Mouse (Mus musculus) forebrain, embryonic 14.5 days (tissue): ENCODE results near the gene Hectd1. TPM values are rescaled to one million over a fixed set of nuclear protein-coding genes. Genes with fewer than 3 reads are reported as not detected.

Experiments
- ATAC-seq: fragments of 200-750 bp; cut with Nextera tagmentation; 2 replicates; pipeline ENCODE4 v1.8.0; 2017; ENCODE audit warnings: mild to moderate bottlenecking, moderate library complexity
- DNase-seq: peaks from one replicate; pipeline ENCODE4 v3.0.0-alpha.2; 2015; ENCODE audit warnings: low spot score
- H3K27ac ChIP-seq: fragments of 300-500 bp; sonication (generic); 2 replicates; pipeline ENCODE4 v1.5.1; 2014; ENCODE audit warnings: low read depth, mild to moderate bottlenecking, control low read depth, low read length, moderate library complexity
- H3K27me3 ChIP-seq: fragments of 300-500 bp; sonication (generic); replicated peaks from 2 replicates; pipeline ENCODE4 v1.6.1; 2014; ENCODE audit warnings: low read length, control low read depth, mixed read lengths; ENCODE audit not compliant: control insufficient read depth, insufficient read depth
- H3K36me3 ChIP-seq: fragments of 300-500 bp; sonication (generic); 2 replicates; pipeline ENCODE4 v1.6.1; 2014; ENCODE audit warnings: low read length, control low read depth; ENCODE audit not compliant: control insufficient read depth, insufficient read depth
- H3K4me1 ChIP-seq: fragments of 300-500 bp; sonication (generic); 2 replicates; pipeline ENCODE4 v1.6.1; 2014; ENCODE audit warnings: antibody characterized with exemption, low read length, control low read depth; ENCODE audit not compliant: control insufficient read depth, insufficient read depth
- H3K4me2 ChIP-seq: fragments of 300-500 bp; sonication (generic); 2 replicates; pipeline ENCODE4 v1.6.1; 2014; ENCODE audit warnings: mild to moderate bottlenecking, control low read depth, low read length
- H3K4me3 ChIP-seq: fragments of 300-500 bp; sonication (generic); 2 replicates; pipeline ENCODE4 v1.5.1; 2014; ENCODE audit warnings: low read depth, low read length, control low read depth
- H3K9ac ChIP-seq: fragments of 300-500 bp; sonication (generic); 2 replicates; pipeline ENCODE4 v1.6.1; 2014; ENCODE audit warnings: mild to moderate bottlenecking, low read length, control low read depth, moderate library complexity
- H3K9me3 ChIP-seq: fragments of 300-500 bp; sonication (generic); replicated peaks from 2 replicates; pipeline ENCODE4 v1.6.1; 2016; ENCODE audit warnings: low read length, control low read depth, mixed read lengths; ENCODE audit not compliant: control insufficient read depth
- WGBS: fragments of 180-500 bp; shearing (Covaris S2); extraction: QIAGEN DNeasy Blood & Tissue Kit; methylation state at CpG from one replicate; pipeline ENCODE4 v1.1.7; 2014; 5-methylcytosine and 5-hydroxymethylcytosine counted together
- polyA plus RNA-seq: library from polyadenylated mRNA; unstranded; fragments of >200 nt; fragmentation: Nextera tagmentation; extraction: Ambion mirVana; gene quantifications from 2 replicates; pipeline ENCODE4 v1.2.1, GENCODE M21; 2014

Hectd1 gene
- polyA plus RNA-seq, 1 experiment from 2014 or later, result 31.1 TPM

- Histone ChIP-seq H3K9me3 (no peaks in the 10 kb centered on the region), H3K4me2 (no peak overlapping the region), H3K9ac (no peak overlapping the region), H3K27ac (no peak overlapping the region), H3K36me3 (no peaks in the 10 kb centered on the region), H3K27me3 (no peaks in the 10 kb centered on the region), H3K4me1 (peaks cover 16% of the 10 kb centered on the region), H3K4me3 (no peak overlapping the region)
- 91% methylated on average over 14 of the region's 14 CpGs for WGBS
- no peak for ATAC-seq
- DNase-seq, result no peak
Measured at GRCm38 (mm10) chr12:51863116-51864002, 34.0 kb upstream of the Hectd1 start.

GRCm38 (mm10) chr12:51858134-51859028 lies 29.0 kb upstream of the Hectd1 start:
- H3K27ac ChIP-seq, result no peak overlapping the region
- H3K36me3 ChIP-seq, result no peaks in the 10 kb centered on the region
- H3K4me3 ChIP-seq, result no peak overlapping the region
- DNase-seq (no peak), ATAC-seq (0 out of 2 replicates have a peak, but pooled peaks have one; percentile 15)
- H3K4me2 ChIP-seq, result no peak overlapping the region
- 67% methylated on average over 13 of the region's 13 CpGs for WGBS
- no peaks in the 10 kb centered on the region for H3K9me3 ChIP-seq
- H3K27me3 ChIP-seq, result no peaks in the 10 kb centered on the region
- no peak overlapping the region for H3K9ac ChIP-seq
- no peaks in the 10 kb centered on the region for H3K4me1 ChIP-seq

GRCm38 (mm10) chr12:51856768-51857295 lies 27.5 kb upstream of the Hectd1 start:
- ATAC-seq (no peak), DNase-seq (no peak)
- Histone ChIP-seq H3K4me2 (no peak overlapping the region), H3K9ac (no peak overlapping the region), H3K4me1 (no peaks in the 10 kb centered on the region), H3K4me3 (no peak overlapping the region), H3K9me3 (no peaks in the 10 kb centered on the region), H3K27ac (no peak overlapping the region), H3K36me3 (no peaks in the 10 kb centered on the region), H3K27me3 (no peaks in the 10 kb centered on the region)
- 95% methylated on average over 8 of the region's 8 CpGs for WGBS

GRCm38 (mm10) chr12:51855872-51856271 lies 26.5 kb upstream of the Hectd1 start:
- Histone ChIP-seq H3K36me3 (no peaks in the 10 kb centered on the region), H3K4me1 (no peaks in the 10 kb centered on the region), H3K9me3 (no peaks in the 10 kb centered on the region), H3K27me3 (no peaks in the 10 kb centered on the region), H3K27ac (no peak overlapping the region), H3K4me2 (no peak overlapping the region), H3K9ac (no peak overlapping the region), H3K4me3 (no peak overlapping the region)
- ATAC-seq (no peak), DNase-seq (no peak)
- 96% methylated on average over 2 of the region's 2 CpGs for WGBS

DNA sequence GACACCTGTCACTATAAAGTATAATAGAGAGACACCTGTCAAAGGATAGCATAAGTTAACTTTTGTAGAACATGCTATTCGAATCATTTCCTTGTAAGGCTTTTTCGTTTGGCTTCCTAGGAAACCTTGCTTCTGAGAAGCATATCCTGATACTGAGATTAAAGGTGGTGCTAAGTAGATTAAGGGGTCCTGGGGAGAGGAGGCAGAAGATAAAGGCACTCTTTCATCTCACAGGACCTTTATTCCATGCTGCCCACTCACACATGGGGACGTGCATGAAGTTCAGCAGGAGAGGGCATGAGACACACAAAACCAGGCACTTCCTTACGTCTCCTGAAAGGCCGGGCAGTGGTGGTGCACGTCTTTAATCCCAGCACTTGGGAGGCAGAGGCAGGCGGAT lies 26.1 kb upstream of the Hectd1 start:
- Histone ChIP-seq H3K9ac (no peak overlapping the region), H3K9me3 (no peaks in the 10 kb centered on the region), H3K4me3 (no peak overlapping the region), H3K27ac (no peak overlapping the region), H3K4me2 (no peak overlapping the region), H3K27me3 (no peaks in the 10 kb centered on the region), H3K36me3 (no peaks in the 10 kb centered on the region), H3K4me1 (no peaks in the 10 kb centered on the region)
- no peak for ATAC-seq
- DNase-seq, result no peak
- WGBS, result 72% methylated on average over 7 of the region's 7 CpGs

- DNase-seq (no peak), ATAC-seq (no peak)
- Histone ChIP-seq H3K9me3 (no peaks in the 10 kb centered on the region), H3K4me2 (no peak overlapping the region), H3K4me1 (no peaks in the 10 kb centered on the region), H3K4me3 (no peak overlapping the region), H3K27ac (no peak overlapping the region), H3K36me3 (no peaks in the 10 kb centered on the region), H3K9ac (no peak overlapping the region), H3K27me3 (no peaks in the 10 kb centered on the region)
- WGBS, result 87% methylated on average over 4 of the region's 4 CpGs
Measured at GRCm38 (mm10) chr12:51851617-51852016, 22.3 kb upstream of the Hectd1 start.

DNA sequence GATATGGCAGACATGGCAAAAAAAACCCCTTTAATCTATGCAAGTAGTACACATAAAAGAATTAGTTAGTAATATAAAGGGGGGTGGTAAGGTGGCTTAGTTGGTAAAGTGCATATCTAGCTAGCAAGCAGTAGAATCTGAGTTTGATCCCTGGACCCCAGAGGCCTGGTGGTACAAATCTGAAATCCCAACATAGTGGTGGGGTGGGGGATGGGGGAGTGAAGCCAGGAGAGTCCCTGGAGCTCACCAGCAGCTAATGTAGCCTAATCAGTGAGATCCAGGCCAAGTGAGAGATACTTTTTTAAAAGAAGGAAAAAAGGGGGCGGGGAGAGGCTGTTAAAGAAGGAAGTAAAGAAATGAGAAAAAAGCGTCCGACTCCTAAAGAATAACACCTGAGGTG lies 21.8 kb upstream of the Hectd1 start:
- Histone ChIP-seq H3K9me3 (no peaks in the 10 kb centered on the region), H3K4me1 (no peaks in the 10 kb centered on the region), H3K27me3 (no peaks in the 10 kb centered on the region), H3K9ac (no peak overlapping the region), H3K4me2 (no peak overlapping the region), H3K27ac (no peak overlapping the region), H3K4me3 (no peak overlapping the region), H3K36me3 (no peaks in the 10 kb centered on the region)
- DNase-seq, result no peak
- WGBS, result 81% methylated on average over 3 of the region's 3 CpGs
- ATAC-seq, result no peak

GRCm38 (mm10) chr12:51850339-51850738 lies 21.0 kb upstream of the Hectd1 start:
- H3K36me3 ChIP-seq, result no peaks in the 10 kb centered on the region
- no peaks in the 10 kb centered on the region for H3K27me3 ChIP-seq
- H3K9ac ChIP-seq, result no peak overlapping the region
- no peak overlapping the region for H3K4me3 ChIP-seq
- ATAC-seq (no peak), DNase-seq (no peak)
- no peak overlapping the region for H3K4me2 ChIP-seq
- no peak overlapping the region for H3K27ac ChIP-seq
- H3K4me1 ChIP-seq, result no peaks in the 10 kb centered on the region
- no peaks in the 10 kb centered on the region for H3K9me3 ChIP-seq
- WGBS, result 92% methylated on average over 4 of the region's 4 CpGs
